Mouse (Mus musculus) bone marrow, adult 2 months (tissue): ENCODE measurements at regions not wholly inside any gene's neighbourhood (a gene's known extent, or its start where the extent isn't known, plus 50 kb on each side); places are given as distances from the start of the nearest gene placed in this dataset.
A peak's percentile ranks its signal among the peaks of the same experiment; 100 is the strongest.

Experiments
- H3K27ac ChIP-seq: fragments of 200-500 bp; 2 replicates; pipeline ENCODE4 v1.5.1; 2012; ENCODE audit warnings: low read depth, mild to moderate bottlenecking, control low read depth, inconsistent platforms, low read length; ENCODE audit not compliant: control insufficient read depth, poor library complexity, insufficient read depth
- H3K4me1 ChIP-seq: fragments of 200-500 bp; 2 replicates; pipeline ENCODE4 v1.6.1; 2011; ENCODE audit warnings: low read length; ENCODE audit not compliant: control insufficient read depth, insufficient read depth
- H3K4me3 ChIP-seq: fragments of 200-500 bp; replicated peaks from 2 replicates; pipeline ENCODE3; 2011; ENCODE audit warnings: mild to moderate bottlenecking, low read depth, low read length, control low read depth; ENCODE audit not compliant: control insufficient read depth
- CTCF ChIP-seq: fragments of 200-500 bp; IDR thresholded peaks from 2 replicates; pipeline ENCODE4 v1.5.1; 2011; ENCODE audit warnings: low read length, control low read depth; ENCODE audit not compliant: control insufficient read depth, insufficient read depth
- POLR2A ChIP-seq: fragments of 200-500 bp; IDR thresholded peaks from 2 replicates; pipeline ENCODE4 v1.6.1; 2011; ENCODE audit warnings: low read depth, mild to moderate bottlenecking, control low read depth, low read length, borderline replicate concordance; ENCODE audit not compliant: control insufficient read depth
- WGBS: fragments of 180-500 bp; shearing (Covaris S2); methylation state at CpG from one replicate; pipeline ENCODE4 v1.1.7; 2018; 5-methylcytosine and 5-hydroxymethylcytosine counted together

DNA sequence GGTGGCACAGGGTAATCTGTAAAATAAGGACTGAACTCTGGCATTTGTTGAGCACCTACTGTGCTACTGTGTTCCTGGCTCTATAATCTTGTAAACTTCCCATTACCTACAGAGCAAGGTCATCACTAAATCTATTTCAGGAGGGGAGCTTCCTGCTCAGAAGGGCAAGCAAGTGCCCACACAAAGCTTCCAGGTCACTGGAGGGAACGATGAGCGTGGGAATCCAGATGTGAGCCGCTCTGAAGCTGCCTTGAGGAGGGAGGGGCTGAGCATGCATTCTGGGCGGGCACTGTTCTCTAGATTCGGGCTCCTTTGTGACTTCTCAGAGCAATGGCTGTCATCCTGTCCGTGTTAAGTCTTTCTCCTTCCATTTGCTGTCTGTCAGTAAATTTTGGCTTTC, 198.5 kb upstream of the Eef2kmt start:
- WGBS: 44% methylated on average over 6 of the region's 6 CpGs
- Histone ChIP-seq H3K27ac (no peak overlapping the region), H3K4me3 (no peak overlapping the region), H3K4me1 (no peaks in the 10 kb centered on the region)
- TF ChIP-seq POLR2A (no peak), CTCF (no peak)

DNA sequence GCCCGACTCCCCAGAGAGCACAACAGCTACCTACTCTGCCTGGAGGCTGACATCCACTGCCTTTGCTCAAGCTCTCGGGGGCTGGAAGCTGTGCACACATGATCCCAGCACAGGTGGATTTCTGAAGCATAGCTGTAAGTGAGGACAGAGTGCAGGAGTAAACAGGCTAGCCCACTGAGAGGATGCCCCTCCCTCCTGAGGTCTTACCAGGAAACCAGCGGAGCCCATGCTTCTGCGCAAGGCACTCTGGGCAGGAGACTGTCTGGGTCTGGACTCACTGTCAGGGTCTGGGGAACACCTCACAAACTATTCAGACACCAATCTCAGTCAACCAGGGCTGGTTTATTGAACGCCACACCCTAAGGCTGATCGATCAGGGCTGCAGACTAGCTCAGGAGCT, 197.2 kb upstream of the Eef2kmt start:
- H3K27ac ChIP-seq: no peak overlapping the region
- WGBS: 41% methylated on average over 6 of the region's 6 CpGs
- no peak overlapping the region for H3K4me3 ChIP-seq
- TF ChIP-seq POLR2A: no peak
- TF ChIP-seq CTCF: no peak
- no peaks in the 10 kb centered on the region for H3K4me1 ChIP-seq

DNA sequence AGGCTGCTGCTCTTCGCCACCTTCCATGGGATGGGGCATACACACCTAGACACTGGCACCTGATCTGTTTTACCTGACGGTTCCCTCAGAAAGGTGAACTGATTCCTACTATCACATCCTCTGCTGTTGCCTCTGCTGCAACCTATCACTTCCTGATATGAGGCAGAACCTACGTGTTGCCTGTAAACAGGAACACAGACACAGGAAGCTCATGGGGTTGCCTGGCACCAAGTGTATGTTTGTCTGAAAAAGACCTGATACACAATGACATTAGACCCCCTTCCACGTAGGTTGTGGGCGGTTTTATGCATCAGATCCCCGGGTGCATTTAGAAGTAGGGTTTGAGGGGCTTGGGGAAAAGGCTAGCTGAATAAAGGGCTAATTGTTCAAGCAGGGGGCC, 190.0 kb upstream of the Eef2kmt start:
- peak overlapping the region; percentile 45; the same call in 1 of the 2 replicates for H3K27ac ChIP-seq
- H3K4me1 ChIP-seq: peaks cover 5% of the 10 kb centered on the region; the same call in 1 of the 2 replicates
- WGBS: 32% methylated on average over 6 of the region's 6 CpGs
- no peak for TF ChIP-seq CTCF
- no peak for TF ChIP-seq POLR2A
- no peak overlapping the region for H3K4me3 ChIP-seq

DNA sequence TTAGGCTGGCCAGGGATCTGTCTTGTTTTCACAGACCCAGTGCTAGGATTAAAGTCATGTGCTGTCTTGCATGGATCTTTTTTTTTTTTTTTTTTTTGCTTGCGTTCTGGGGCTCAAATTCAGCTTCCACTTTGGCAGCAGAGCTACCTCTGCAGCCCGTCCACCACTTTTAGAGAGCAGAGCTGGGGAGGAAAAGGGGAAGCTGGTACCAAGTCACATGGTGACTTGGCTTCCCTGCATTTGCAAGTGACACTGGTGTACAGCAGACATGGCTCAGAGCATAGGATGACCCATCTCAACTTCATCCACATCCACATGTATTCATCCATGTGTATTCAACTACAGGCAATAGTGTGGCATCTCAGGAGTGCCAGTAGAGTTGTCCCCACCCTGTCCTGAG, 189.0 kb upstream of the Eef2kmt start:
- peak overlapping the region; percentile 42; the same call in 1 of the 2 replicates for H3K27ac ChIP-seq
- 4% methylated on average over 2 of the region's 2 CpGs for WGBS
- no peak overlapping the region for H3K4me3 ChIP-seq
- TF ChIP-seq POLR2A: no peak
- TF ChIP-seq CTCF: no peak
- peaks cover 5% of the 10 kb centered on the region; the same call in 1 of the 2 replicates for H3K4me1 ChIP-seq

DNA sequence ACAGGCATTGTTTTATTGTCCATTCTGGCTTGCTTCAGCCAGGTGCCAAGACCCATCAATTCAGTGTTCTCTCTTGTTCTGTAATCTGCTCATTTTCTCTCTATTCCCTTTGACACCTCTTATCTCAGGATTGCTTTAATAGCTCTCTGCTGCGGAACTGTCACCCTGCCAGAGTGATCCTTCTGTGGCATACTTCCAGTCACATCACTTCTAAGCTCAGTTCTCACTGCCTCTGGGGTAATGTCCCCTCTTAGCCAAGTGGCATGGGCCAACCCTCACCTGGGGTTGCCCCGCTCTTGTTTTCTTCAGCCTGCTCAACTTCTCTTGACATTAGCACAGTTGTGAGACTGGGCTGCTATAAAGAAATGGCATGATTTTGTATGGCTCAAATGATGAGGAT, 183.9 kb upstream of the Eef2kmt start:
- no peak overlapping the region for H3K4me3 ChIP-seq
- H3K27ac ChIP-seq: no peak overlapping the region
- no peaks in the 10 kb centered on the region for H3K4me1 ChIP-seq
- TF ChIP-seq POLR2A (no peak), CTCF (no peak)
- WGBS: 86% methylated on average over 2 of the region's 2 CpGs

DNA sequence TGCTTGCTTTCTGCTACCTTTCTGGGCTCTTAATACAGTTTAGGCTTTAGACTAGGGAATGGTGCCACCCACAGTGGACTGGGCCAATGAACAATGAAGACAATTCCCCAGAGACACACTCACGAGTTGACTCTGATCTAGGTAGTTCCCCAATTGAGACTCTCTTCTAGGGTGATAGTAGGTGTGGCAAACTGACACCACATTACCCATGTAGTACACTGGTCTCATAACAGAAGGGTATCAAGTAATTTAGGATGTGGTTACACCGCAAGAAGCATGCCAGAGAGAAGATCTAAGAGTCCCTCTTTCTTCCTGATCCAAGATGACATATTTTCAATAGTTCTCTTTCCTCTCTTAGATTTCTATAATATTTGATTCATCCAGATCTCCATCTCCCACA, 182.6 kb upstream of the Eef2kmt start:
- no peaks in the 10 kb centered on the region; the same call in 1 of the 2 replicates for H3K4me1 ChIP-seq
- WGBS: 57% methylated on average over 2 of the region's 2 CpGs

DNA sequence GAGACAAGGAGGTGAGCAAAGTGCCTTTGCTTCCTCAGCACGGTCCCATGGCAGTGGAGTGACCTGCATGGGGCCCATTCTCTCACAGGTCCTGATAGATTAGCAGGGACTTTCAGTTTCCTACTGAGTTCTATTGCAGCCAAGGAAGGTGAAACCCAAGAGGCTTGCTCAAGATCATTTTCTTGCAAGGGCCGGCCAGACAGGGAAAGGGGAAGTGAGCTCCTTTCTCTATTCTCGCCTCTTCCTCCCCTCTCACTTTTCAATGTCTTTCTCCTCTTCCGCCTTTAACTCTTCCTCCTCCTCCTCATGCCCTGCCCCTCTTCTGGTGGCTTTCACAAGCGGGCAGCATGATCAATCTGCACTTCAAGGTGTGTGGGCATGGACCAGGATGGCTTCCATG, 175.9 kb upstream of the Eef2kmt start:
- H3K27ac ChIP-seq: peak overlapping the region; percentile 68
- H3K4me1 ChIP-seq: peaks cover 5% of the 10 kb centered on the region; the same call in 1 of the 2 replicates
- WGBS: 7% methylated on average over 5 of the region's 5 CpGs
- H3K4me3 ChIP-seq: peak overlapping the region; percentile 34
- TF ChIP-seq CTCF (no peak), POLR2A (no peak)

More for the DNA sequence above, 182.6 kb upstream of the Eef2kmt start:
- Histone ChIP-seq H3K27ac (no peak overlapping the region), H3K4me3 (no peak overlapping the region)
- TF ChIP-seq CTCF (no peak), POLR2A (no peak)

DNA sequence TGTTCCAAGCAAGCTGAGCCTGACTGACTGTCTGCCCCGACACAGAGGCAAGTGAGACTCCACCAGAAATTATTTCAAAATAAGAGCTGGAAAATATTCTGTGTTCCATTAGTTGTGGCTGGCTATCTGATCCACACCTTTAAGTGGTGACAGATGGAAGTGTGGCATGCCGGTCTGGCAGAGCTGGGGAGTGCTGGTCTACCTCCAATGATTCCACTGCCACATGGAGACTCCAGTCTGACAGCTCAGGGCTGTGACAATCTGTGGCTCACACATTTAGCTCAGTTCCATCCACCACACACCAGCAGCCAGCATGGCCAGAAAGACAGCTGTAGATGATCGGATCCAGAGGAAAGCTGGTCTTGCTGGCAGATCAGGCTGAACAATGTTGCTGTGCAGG, 175.3 kb upstream of the Eef2kmt start:
- TF ChIP-seq POLR2A (no peak), CTCF (no peak)
- Histone ChIP-seq H3K4me1 (peaks cover 7% of the 10 kb centered on the region), H3K4me3 (peak overlapping the region; percentile 34), H3K27ac (peak overlapping the region; percentile 68)
- WGBS: 58% methylated on average over 3 of the region's 3 CpGs

DNA sequence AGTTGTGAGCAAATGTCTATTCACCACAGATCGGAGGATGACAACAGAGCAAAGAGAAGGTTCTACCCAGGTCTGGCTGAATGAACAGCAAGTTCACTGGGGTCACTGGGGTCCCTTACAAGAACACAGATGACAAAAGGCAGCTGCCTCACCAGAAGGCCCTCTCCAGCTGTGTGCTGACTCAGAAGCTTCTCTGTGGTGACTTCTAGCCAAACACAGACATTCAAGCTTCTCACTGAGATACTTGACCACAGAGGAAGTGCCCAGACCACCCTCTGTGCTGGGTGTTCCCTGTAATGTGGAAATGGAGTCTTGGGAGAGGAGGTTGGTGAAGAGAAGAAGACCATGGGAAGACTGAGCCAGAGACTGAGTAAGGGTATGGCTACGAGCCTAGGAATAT, 173.7 kb upstream of the Eef2kmt start:
- H3K4me1 ChIP-seq: peaks cover 7% of the 10 kb centered on the region
- H3K4me3 ChIP-seq: no peak overlapping the region
- H3K27ac ChIP-seq: no peak overlapping the region
- WGBS: 25% methylated on average over 2 of the region's 2 CpGs
- no peak for TF ChIP-seq POLR2A
- TF ChIP-seq CTCF: no peak
